35 mouse cellular contexts compared by ENCODE assay signal in genomic region chr17:27199205-27199604, GRCm38 (mm10). TPM values are rescaled to one million over a fixed set of nuclear protein-coding genes. Genes with fewer than 3 reads are reported as not detected.
"Had no signal": no experiment of that assay in that cellular context is flagged by ENCODE, and none has a peak within 500 bp of the region (broad histone marks: within the 10 kb centered on the region; RNA-seq: fewer than 3 reads in every experiment).

No protein-coding gene starts in this region.

- H3K4me2 ChIP-seq: heart, embryonic 11.5 days; heart, embryonic 12.5 days; heart, embryonic 13.5 days; heart, embryonic 15.5 days; hindbrain, embryonic 12.5 days; hindbrain, embryonic 13.5 days; hindbrain, embryonic 14.5 days; hindbrain, embryonic 15.5 days; intestine, embryonic 15.5 days; kidney, embryonic 15.5 days had no signal

- ATAC-seq: hindbrain, embryonic 16.5 days; hindbrain, postnatal 0 days; inflammation-experienced regulatory T-cells, adult 6 months; intestine, embryonic 15.5 days; intestine, embryonic 16.5 days; intestine, postnatal 0 days had no signal

- DNase-seq: heart, postnatal 10 days; heart, postnatal 14 days; heart, postnatal 36 days; heart, postnatal 4 days; kidney, adult 11 months; kidney, adult 18-20 months; kidney, adult 2 months; kidney, adult 8-10 months; kidney, adult 9 months; kidney, postnatal 10 days; kidney, postnatal 14 days; kidney, postnatal 25 days; kidney, postnatal 36 days had no signal

- H3K9me3 ChIP-seq: heart, embryonic 10.5 days; heart, embryonic 12.5 days; heart, embryonic 15.5 days; hindbrain, embryonic 10.5 days; hindbrain, embryonic 12.5 days; hindbrain, embryonic 13.5 days; hindbrain, embryonic 15.5 days; intestine, embryonic 15.5 days had no signal

- H3K4me3 ChIP-seq: heart, embryonic 10.5 days; heart, embryonic 12.5 days; heart, embryonic 13.5 days; heart, embryonic 15.5 days; hindbrain, embryonic 10.5 days; hindbrain, embryonic 12.5 days; hindbrain, embryonic 13.5 days; hindbrain, embryonic 15.5 days; intestine, embryonic 15.5 days; kidney, embryonic 15.5 days; layer of hippocampus, adult 2 months had no signal

- H3K27ac ChIP-seq: heart, embryonic 10.5 days; heart, embryonic 13.5 days; heart, embryonic 15.5 days; hindbrain, embryonic 10.5 days; hindbrain, embryonic 12.5 days; hindbrain, embryonic 13.5 days; hindbrain, embryonic 14.5 days; hindbrain, embryonic 15.5 days; hindbrain, postnatal 0 days; intestine, embryonic 15.5 days; kidney, embryonic 15.5 days; kidney, postnatal 0 days; layer of hippocampus, adult 2 months had no signal

- H3K27me3 ChIP-seq: heart, embryonic 12.5 days; heart, embryonic 13.5 days; heart, embryonic 15.5 days; hindbrain, embryonic 12.5 days; hindbrain, embryonic 13.5 days; hindbrain, embryonic 15.5 days; intestine, embryonic 15.5 days; kidney, embryonic 15.5 days had no signal

- H3K9ac ChIP-seq: heart, embryonic 12.5 days; heart, embryonic 13.5 days; heart, embryonic 15.5 days; hindbrain, embryonic 12.5 days; hindbrain, embryonic 14.5 days; hindbrain, embryonic 15.5 days; intestine, embryonic 15.5 days; kidney, embryonic 15.5 days had no signal

RNA-seq across cellular contexts. Expression of gene Ip6k3, which starts 31.6 kb away (rescaled TPM):
- total RNA-seq: hematopoietic stem cell, adult 5-6 weeks; hindbrain, postnatal 0 days; layer of hippocampus, postnatal 10 days had no signal
- polyA plus RNA-seq: inflammation-experienced regulatory T-cells, adult 6 months; intestine, embryonic 14.5 days; intestine, postnatal 0 days had no signal
